Mouse (Mus musculus): ENCODE data around the gene Olfr959. TPM values are rescaled to one million over a fixed set of nuclear protein-coding genes. Genes with fewer than 3 reads are reported as not detected.

The Olfr959 gene
- total RNA-seq (2023): not detected

GRCm38 (mm10) chr9:39575469-39575868, at the start of gene Olfr959:
Olfr959 (minus strand) TSS chr9:39575569.

DNA sequence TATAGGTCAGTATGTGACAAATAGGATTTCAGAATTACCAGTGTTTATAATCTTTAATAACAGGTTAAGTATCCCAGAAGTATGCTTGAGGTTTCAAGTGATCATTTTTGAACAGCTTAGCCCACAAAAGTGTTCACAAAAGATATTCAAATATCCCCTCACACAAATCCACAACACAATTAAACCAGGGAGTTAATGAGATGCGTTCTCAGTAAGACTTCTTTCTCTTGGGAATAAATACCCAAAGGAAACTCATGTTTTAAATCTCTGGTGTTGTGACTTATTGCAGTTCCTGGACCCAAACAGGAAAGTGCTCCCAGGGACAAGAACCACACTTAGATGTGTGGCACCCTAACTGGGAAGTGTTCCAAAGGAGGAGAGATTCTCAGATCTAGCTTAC, 45.7 kb upstream of the Olfr959 start, which contains the start of gene Olfr960:
Gene Olfr960, plus strand, starts transcription at position 301 of the 400 bp plus-strand sequence.

DNA sequence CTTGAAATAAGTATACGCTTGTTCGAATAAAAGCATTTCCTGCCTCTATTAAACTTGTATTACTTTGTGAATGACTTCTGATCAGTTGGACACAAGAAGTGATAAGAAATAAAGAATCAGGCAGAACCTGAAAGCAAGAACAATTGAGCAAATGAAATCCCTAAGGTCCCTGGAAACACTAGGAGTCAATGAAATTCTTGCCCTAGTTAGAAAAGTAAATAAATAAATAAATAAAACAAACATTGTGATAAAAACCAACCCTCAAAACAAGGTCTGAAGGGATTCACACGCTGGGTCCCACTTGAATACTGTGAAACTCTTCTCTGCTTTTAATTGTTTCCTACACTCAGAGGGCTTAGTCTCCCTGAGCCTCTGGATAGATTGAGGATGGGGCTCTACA, 35.0 kb upstream of the Olfr959 start, which contains the start of gene Olfr148:
Gene Olfr148, plus strand, starts transcription at position 301 of the 400 bp plus-strand sequence.

DNA sequence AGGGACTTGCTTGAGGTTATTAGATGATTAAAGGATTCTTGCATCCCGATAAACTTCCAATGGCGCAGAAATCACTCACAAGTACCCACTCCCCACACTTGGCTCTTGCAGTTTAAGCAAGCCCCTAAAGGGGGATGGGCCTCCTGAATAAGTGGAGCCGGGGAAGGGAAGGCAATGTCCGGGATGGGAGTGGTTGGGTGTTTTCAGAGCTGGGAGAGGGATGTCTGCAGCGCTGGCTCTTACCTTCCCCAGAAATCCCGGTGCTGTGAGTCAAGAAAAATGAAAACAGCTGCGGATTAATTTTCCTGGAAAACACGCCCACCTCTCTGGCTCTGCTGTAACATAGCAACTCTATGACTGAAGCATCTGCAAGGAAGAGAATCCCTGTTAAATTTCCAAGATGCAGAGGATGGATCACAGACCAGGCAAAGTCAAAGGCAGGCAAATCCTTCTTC, 28.7 kb upstream of the Olfr959 start, which contains the start of gene AW551984:
Gene AW551984, minus strand, starts transcription at position 405 of the 455 bp plus-strand sequence.

DNA sequence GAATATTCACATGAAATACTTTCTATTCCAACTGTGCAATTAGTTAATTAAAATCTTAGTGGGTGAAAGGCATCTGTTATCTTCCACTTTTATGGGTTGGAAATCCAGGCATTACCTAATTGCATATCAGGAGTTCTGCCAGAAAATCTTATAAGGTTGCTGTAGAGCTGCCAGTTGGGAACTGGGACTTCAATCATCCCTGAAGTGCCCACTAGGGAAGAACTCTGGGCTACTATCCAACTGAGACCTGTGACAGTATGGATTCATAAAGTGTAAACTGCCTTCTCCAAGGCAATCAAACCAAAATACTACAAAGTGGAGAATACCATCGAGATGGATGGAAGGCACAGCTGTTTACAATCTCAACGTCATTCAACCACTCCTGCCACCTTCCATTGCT, 21.4 kb downstream of the Olfr959 start, which contains the start of gene Olfr958:
Gene Olfr958, minus strand, starts transcription at position 109 of the 400 bp plus-strand sequence.

Other genes starting within 250 kb of the Olfr959 start
- not detected for gene Olfr948, start 249.5 kb downstream of the Olfr959 start, total RNA-seq (2023)
- gene Olfr951, start 188.2 kb downstream of the Olfr959 start, total RNA-seq (2023): not detected
- not detected for gene Olfr952, start 148.4 kb downstream of the Olfr959 start, total RNA-seq (2023)
- not detected for gene Olfr954, start 118.9 kb downstream of the Olfr959 start, total RNA-seq (2023)
- not detected for gene Olfr955, start 103.6 kb downstream of the Olfr959 start, total RNA-seq (2023)
- not detected for gene Olfr44, start 81.6 kb downstream of the Olfr959 start, total RNA-seq (2023)
- not detected for gene Olfr957, start 59.8 kb downstream of the Olfr959 start, total RNA-seq (2023)
- not detected for gene Olfr958, start 21.5 kb downstream of the Olfr959 start, total RNA-seq (2023)
- not detected for gene AW551984, start 28.8 kb upstream of the Olfr959 start, total RNA-seq (2023)
- not detected for gene Olfr148, start 35.1 kb upstream of the Olfr959 start, total RNA-seq (2023)
- not detected for gene Olfr960, start 45.8 kb upstream of the Olfr959 start, total RNA-seq (2023)
- gene Olfr961, start 69.5 kb upstream of the Olfr959 start, total RNA-seq (2023): not detected
- not detected for gene Olfr963, start 91.6 kb upstream of the Olfr959 start, total RNA-seq (2023)
- not detected for gene Olfr149, start 131.5 kb upstream of the Olfr959 start, total RNA-seq (2023)
- gene Olfr965, start 135.8 kb upstream of the Olfr959 start, total RNA-seq (2023): not detected
- not detected for gene Olfr150, start 155.4 kb upstream of the Olfr959 start, total RNA-seq (2023)
- gene Olfr967, start 170.7 kb upstream of the Olfr959 start, total RNA-seq (2023): not detected
- gene Olfr968, start 207.7 kb upstream of the Olfr959 start, total RNA-seq (2023): not detected
- not detected for gene Olfr969, start 215.4 kb upstream of the Olfr959 start, total RNA-seq (2023)
- not detected for gene Olfr970, start 233.3 kb upstream of the Olfr959 start, total RNA-seq (2023)

Data from neutrophil, adult 59 days (primary cell).